Mouse (Mus musculus) cerebellum, postnatal 14 days (tissue): ENCODE data around the gene Rbfox1.

Source experiments
- DNase-seq, 2 experiments: peaks; one replicate each; pipeline ENCODE4 v3.0.0; 2021; ENCODE audit warnings: mixed read lengths in 2 of 2

Rbfox1 gene

GRCm38 (mm10) chr16:7163688-7164087 is 1278.5 kb downstream of the Rbfox1 start:
- no peak for DNase-seq

GRCm38 (mm10) chr16:7164153-7164737 is 1279.1 kb downstream of the Rbfox1 start:
- no peak for DNase-seq

GRCm38 (mm10) chr16:7175960-7176359 is 1290.8 kb downstream of the Rbfox1 start:
- DNase-seq, result no peak

- peak; percentile 90 to 91 for DNase-seq
Observed at GRCm38 (mm10) chr16:7187788-7188187, 1302.6 kb downstream of the Rbfox1 start.

- no peak for DNase-seq
Observed at GRCm38 (mm10) chr16:7193535-7193934, 1308.4 kb downstream of the Rbfox1 start.

GRCm38 (mm10) chr16:7197953-7198352 is 1312.8 kb downstream of the Rbfox1 start:
- DNase-seq, result no peak

- peak; percentile 55 to 69 for DNase-seq
Observed at GRCm38 (mm10) chr16:7200239-7200638, 1315.1 kb downstream of the Rbfox1 start.

GRCm38 (mm10) chr16:7201816-7202215 is 1316.7 kb downstream of the Rbfox1 start:
- no peak for DNase-seq

- DNase-seq, result no peak
Observed at GRCm38 (mm10) chr16:7206116-7206900, 1321.2 kb downstream of the Rbfox1 start.

- no peak for DNase-seq
Observed at GRCm38 (mm10) chr16:7207599-7207998, 1322.4 kb downstream of the Rbfox1 start.

GRCm38 (mm10) chr16:7212756-7213155 is 1327.6 kb downstream of the Rbfox1 start:
- no peak for DNase-seq

GRCm38 (mm10) chr16:7223265-7223664 is 1338.1 kb downstream of the Rbfox1 start:
- no peak for DNase-seq

- DNase-seq, result peak; percentile 86 to 92
Observed at GRCm38 (mm10) chr16:7226000-7226399, 1340.8 kb downstream of the Rbfox1 start.

- peak; percentile 43 to 52 for DNase-seq
Observed at GRCm38 (mm10) chr16:7228246-7228645, 1343.1 kb downstream of the Rbfox1 start.

- DNase-seq, result no peak
Observed at GRCm38 (mm10) chr16:7229232-7229631, 1344.1 kb downstream of the Rbfox1 start.

- peak; percentile 55 to 67 for DNase-seq
Observed at GRCm38 (mm10) chr16:7241627-7242026, 1356.5 kb downstream of the Rbfox1 start.

- no peak for DNase-seq
Observed at GRCm38 (mm10) chr16:7242501-7242900, 1357.3 kb downstream of the Rbfox1 start.

GRCm38 (mm10) chr16:7244382-7244781 is 1359.2 kb downstream of the Rbfox1 start:
- no peak for DNase-seq

- DNase-seq, result no peak
Observed at GRCm38 (mm10) chr16:7251696-7252095, 1366.5 kb downstream of the Rbfox1 start.

GRCm38 (mm10) chr16:7257366-7257765 is 1372.2 kb downstream of the Rbfox1 start:
- peak in 1 of 2 experiments; percentile 25 for DNase-seq

- DNase-seq, result no peak
Observed at GRCm38 (mm10) chr16:7263261-7263660, 1378.1 kb downstream of the Rbfox1 start.

GRCm38 (mm10) chr16:7265715-7266114 is 1380.6 kb downstream of the Rbfox1 start:
- no peak for DNase-seq

- no peak for DNase-seq
Observed at GRCm38 (mm10) chr16:7275501-7275900, 1390.3 kb downstream of the Rbfox1 start.

GRCm38 (mm10) chr16:7275901-7276300 is 1390.7 kb downstream of the Rbfox1 start:
- peak in 1 of 2 experiments; percentile 26 for DNase-seq
